Mouse (Mus musculus): ENCODE measurements at regions not wholly inside any gene's neighbourhood (a gene's known extent, or its start where the extent isn't known, plus 50 kb on each side); places are given as distances from the start of the nearest gene placed in this dataset.

DNA sequence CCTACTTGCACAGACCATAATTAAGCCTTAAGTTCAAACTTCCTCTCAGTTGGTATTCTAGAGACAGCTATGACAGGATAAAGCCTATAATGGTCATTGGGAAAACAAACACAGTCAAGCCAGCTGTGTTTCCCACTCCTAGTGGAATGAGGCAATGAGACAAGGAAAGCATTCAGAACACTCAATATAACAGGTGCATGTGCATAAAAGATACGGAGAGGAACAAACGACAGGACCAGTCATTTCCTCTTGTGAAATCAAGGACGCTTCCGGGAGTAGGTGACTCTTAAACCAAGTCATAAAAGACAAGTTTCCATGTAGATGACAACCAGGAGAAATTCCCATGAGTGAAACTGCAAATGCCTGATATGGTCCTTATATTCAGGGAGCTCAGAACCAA lies 232.1 kb upstream of the Gm26657 start:
- H3K4me2 ChIP-seq (ENCODE audit: low read depth) = no peak overlapping the region
- H3K27me3 ChIP-seq (ENCODE audit: control insufficient read depth, insufficient read depth, insufficient read length) = no peaks in the 10 kb centered on the region
- no peaks in the 10 kb centered on the region for H3K36me3 ChIP-seq (ENCODE audit: control insufficient read depth, insufficient read depth)
- TF ChIP-seq TCF12 (IDR thresholded peaks at IDR 0.05; ENCODE audit: insufficient read depth, poor library complexity, severe bottlenecking) (no peak), MYOD1 (IDR thresholded peaks at IDR 0.05; ENCODE audit: control insufficient read depth in 1 of 3, insufficient read length in 2 of 3, low read depth in 2 of 3) (peak in 1 of 3 experiments; percentile 34)
- no peak overlapping the region for H3K4me3 ChIP-seq
- no peak overlapping the region for H3ac ChIP-seq (ENCODE audit: control insufficient read depth, insufficient read length)
- no peaks in the 10 kb centered on the region for H3K79me2 ChIP-seq (ENCODE audit: control insufficient read depth, insufficient read depth)

DNA sequence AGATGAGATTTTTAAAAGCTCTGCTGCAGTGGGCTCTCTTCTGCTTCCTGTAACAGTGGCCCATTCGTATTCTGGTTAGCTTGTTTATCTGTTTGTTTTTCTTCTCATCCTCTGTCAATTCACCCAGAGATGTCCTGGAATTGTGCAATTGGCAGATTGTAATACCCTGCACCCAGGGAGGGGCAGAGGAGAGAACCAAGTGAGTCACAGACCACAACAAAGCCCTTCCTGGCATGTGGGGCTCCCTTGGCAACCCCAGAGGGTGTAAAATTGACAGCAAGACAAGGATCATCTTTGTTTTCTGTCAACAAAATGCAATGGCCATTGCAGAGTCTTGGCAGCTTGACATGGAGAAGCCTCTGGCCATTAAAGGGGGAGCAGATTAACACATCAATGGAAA lies 233.1 kb upstream of the Gm26657 start:
- no peaks in the 10 kb centered on the region for H3K36me3 ChIP-seq (ENCODE audit: control insufficient read depth, insufficient read depth)
- TF ChIP-seq TCF12 (IDR thresholded peaks at IDR 0.05; ENCODE audit: insufficient read depth, poor library complexity, severe bottlenecking) = no peak
- TF ChIP-seq TCF3 (IDR thresholded peaks at IDR 0.05; ENCODE audit: insufficient read length, low read depth) = no peak
- TF ChIP-seq MYOD1 (IDR thresholded peaks at IDR 0.05; ENCODE audit: control insufficient read depth in 1 of 3, insufficient read length in 2 of 3, low read depth in 2 of 3) = no peak
- TF ChIP-seq USF1 (IDR thresholded peaks at IDR 0.05; ENCODE audit: low read depth) = no peak
- peak; percentile 89 for TF ChIP-seq CEBPB (IDR thresholded peaks at IDR 0.05; ENCODE audit: insufficient read depth, poor library complexity, severe bottlenecking)
- no peaks in the 10 kb centered on the region for H3K79me2 ChIP-seq (ENCODE audit: control insufficient read depth, insufficient read depth)
- H3K4me3 ChIP-seq = no peak overlapping the region
- H3ac ChIP-seq (ENCODE audit: control insufficient read depth, insufficient read length) = no peak overlapping the region
- H3K27me3 ChIP-seq (ENCODE audit: control insufficient read depth, insufficient read depth, insufficient read length) = no peaks in the 10 kb centered on the region
- no peak overlapping the region for H3K4me2 ChIP-seq (ENCODE audit: low read depth)

DNA sequence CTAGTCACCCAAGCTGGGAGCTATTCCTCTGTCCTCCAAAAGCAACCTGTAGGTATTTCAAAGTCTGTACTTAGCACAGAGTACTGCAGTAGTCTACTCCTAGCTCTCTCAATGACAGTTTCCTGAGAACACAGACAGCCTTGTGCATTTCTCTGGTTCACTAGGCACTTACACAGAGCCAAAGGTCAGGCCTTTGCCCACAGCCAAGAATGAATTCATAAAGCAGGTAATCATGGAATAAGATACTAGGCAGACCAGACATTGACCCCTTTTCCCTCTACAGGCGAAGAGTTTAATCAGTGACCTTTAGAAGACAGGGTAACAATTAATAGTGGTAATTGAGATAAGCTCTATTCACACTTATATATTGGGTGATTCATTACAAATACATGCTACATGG lies 233.8 kb upstream of the Gm26657 start:
- Histone ChIP-seq H3K4me3 (no peak overlapping the region), H3K79me2 (ENCODE audit: control insufficient read depth, insufficient read depth) (no peaks in the 10 kb centered on the region), H3ac (ENCODE audit: control insufficient read depth, insufficient read length) (no peak overlapping the region), H3K36me3 (ENCODE audit: control insufficient read depth, insufficient read depth) (no peaks in the 10 kb centered on the region), H3K4me2 (ENCODE audit: low read depth) (no peak overlapping the region), H3K27me3 (ENCODE audit: control insufficient read depth, insufficient read depth, insufficient read length) (no peaks in the 10 kb centered on the region)
- TF ChIP-seq SRF (IDR thresholded peaks at IDR 0.05; ENCODE audit: control insufficient read depth, insufficient read length, low read depth) (no peak), E2F4 (IDR thresholded peaks at IDR 0.05; ENCODE audit: insufficient read depth) (no peak), TCF3 (IDR thresholded peaks at IDR 0.05; ENCODE audit: insufficient read length, low read depth) (no peak), REST (IDR thresholded peaks at IDR 0.05; ENCODE audit: insufficient read depth, insufficient read length) (no peak), MAX (IDR thresholded peaks at IDR 0.05; ENCODE audit: low read depth) (no peak), USF1 (IDR thresholded peaks at IDR 0.05; ENCODE audit: low read depth) (no peak), CEBPB (IDR thresholded peaks at IDR 0.05; ENCODE audit: insufficient read depth, poor library complexity, severe bottlenecking) (no peak), POLR2AphosphoS2 (IDR thresholded peaks at IDR 0.05; ENCODE audit: insufficient read length, low read depth) (no peak), TCF12 (IDR thresholded peaks at IDR 0.05; ENCODE audit: insufficient read depth, poor library complexity, severe bottlenecking) (no peak), MYOG (IDR thresholded peaks at IDR 0.05; ENCODE audit: control insufficient read depth in 1 of 3, insufficient read depth in 1 of 3, insufficient read length in 2 of 3, low read depth in 2 of 3) (no peak), POLR2A (IDR thresholded peaks at IDR 0.05; ENCODE audit: insufficient read length, low read depth) (no peak), MYOD1 (IDR thresholded peaks at IDR 0.05; ENCODE audit: control insufficient read depth in 1 of 3, insufficient read length in 2 of 3, low read depth in 2 of 3) (no peak)

DNA sequence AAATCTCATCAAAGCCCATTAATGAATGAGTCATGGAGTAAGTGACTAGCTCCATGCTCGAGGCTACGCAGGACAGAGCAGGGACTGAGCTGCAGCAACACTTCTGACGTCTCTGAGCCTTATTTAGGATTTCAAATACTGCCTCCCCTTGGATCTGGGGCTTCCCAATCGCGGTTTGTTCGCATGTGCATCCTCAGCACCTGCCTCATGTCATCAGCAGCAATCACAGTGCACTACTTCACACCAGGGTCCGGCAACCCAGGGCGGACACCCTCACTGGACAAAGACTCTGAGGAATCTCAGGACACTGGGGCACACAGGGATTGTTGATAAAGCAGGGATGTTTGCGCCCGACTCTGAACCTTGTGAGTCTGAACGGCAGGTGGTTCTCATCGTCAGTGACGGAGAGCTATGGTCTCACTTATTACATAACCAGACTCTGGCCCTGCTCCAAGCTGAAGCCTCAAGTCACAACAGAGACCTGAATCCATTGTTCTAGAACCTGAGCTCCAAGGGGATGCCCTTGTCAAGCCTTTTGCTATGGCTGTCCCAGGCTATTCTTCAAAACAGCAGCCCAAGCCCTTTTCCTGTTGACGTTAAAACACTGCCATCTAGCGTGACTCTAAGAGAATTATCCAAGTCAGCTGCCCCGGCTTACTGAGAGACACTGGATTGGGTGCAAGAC lies 247.2 kb upstream of the Gm26657 start:
- Histone ChIP-seq H3K36me3 (ENCODE audit: control insufficient read depth, insufficient read depth) (no peaks in the 10 kb centered on the region), H3K4me2 (ENCODE audit: low read depth) (no peak overlapping the region), H3K79me2 (ENCODE audit: control insufficient read depth, insufficient read depth) (no peaks in the 10 kb centered on the region), H3K27me3 (ENCODE audit: control insufficient read depth, insufficient read depth, insufficient read length) (no peaks in the 10 kb centered on the region), H3K4me3 (no peak overlapping the region), H3ac (ENCODE audit: control insufficient read depth, insufficient read length) (no peak overlapping the region)
- TF ChIP-seq MYOD1 (IDR thresholded peaks at IDR 0.05; ENCODE audit: control insufficient read depth in 1 of 3, insufficient read length in 2 of 3, low read depth in 2 of 3) = peak in 1 of 3 experiments; percentile 22
- no peak for TF ChIP-seq TCF3 (IDR thresholded peaks at IDR 0.05; ENCODE audit: insufficient read length, low read depth)

DNA sequence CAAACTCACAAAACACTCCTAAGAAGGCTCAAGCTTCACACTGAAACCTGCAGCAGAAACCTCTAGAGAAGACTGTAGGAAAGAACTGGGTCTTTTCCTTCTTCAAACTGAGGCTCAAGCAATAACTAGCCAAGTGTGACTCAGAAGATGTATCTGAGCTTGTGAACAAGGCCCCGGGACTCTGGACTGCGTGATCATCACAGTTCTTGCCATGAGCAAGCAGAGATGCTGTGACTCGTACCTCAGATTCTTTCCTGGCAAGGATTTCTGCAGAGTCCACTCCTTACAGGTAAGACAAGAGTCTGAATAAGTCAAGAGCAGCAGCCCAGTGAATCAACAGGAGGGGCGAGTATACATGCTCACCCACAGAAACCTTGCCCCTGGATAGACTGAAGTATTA lies 250.5 kb upstream of the Gm26657 start:
- Histone ChIP-seq H3K27me3 (ENCODE audit: control insufficient read depth, insufficient read depth, insufficient read length) (no peaks in the 10 kb centered on the region), H3K79me2 (ENCODE audit: control insufficient read depth, insufficient read depth) (no peaks in the 10 kb centered on the region), H3K4me2 (ENCODE audit: low read depth) (no peak overlapping the region), H3ac (ENCODE audit: control insufficient read depth, insufficient read length) (no peak overlapping the region), H3K4me3 (no peak overlapping the region), H3K36me3 (ENCODE audit: control insufficient read depth, insufficient read depth) (no peaks in the 10 kb centered on the region)
- TF ChIP-seq MYOD1 (IDR thresholded peaks at IDR 0.05; ENCODE audit: control insufficient read depth in 1 of 3, insufficient read length in 2 of 3, low read depth in 2 of 3) (no peak), POLR2AphosphoS2 (IDR thresholded peaks at IDR 0.05; ENCODE audit: insufficient read length, low read depth) (no peak), SRF (IDR thresholded peaks at IDR 0.05; ENCODE audit: control insufficient read depth, insufficient read length, low read depth) (no peak), MYOG (IDR thresholded peaks at IDR 0.05; ENCODE audit: control insufficient read depth in 1 of 3, insufficient read depth in 1 of 3, insufficient read length in 2 of 3, low read depth in 2 of 3) (no peak), POLR2A (IDR thresholded peaks at IDR 0.05; ENCODE audit: insufficient read length, low read depth) (no peak), REST (IDR thresholded peaks at IDR 0.05; ENCODE audit: insufficient read depth, insufficient read length) (no peak), TCF12 (IDR thresholded peaks at IDR 0.05; ENCODE audit: insufficient read depth, poor library complexity, severe bottlenecking) (no peak), E2F4 (IDR thresholded peaks at IDR 0.05; ENCODE audit: insufficient read depth) (no peak), TCF3 (IDR thresholded peaks at IDR 0.05; ENCODE audit: insufficient read length, low read depth) (no peak), USF1 (IDR thresholded peaks at IDR 0.05; ENCODE audit: low read depth) (no peak), MAX (IDR thresholded peaks at IDR 0.05; ENCODE audit: low read depth) (no peak), CEBPB (IDR thresholded peaks at IDR 0.05; ENCODE audit: insufficient read depth, poor library complexity, severe bottlenecking) (no peak)

All from myocyte (in vitro differentiated cells).